Mouse (Mus musculus) cortical plate, adult 2 months (tissue): Measurements from ENCODE around the gene Izumo1r.

Source experiments
- CTCF ChIP-seq: fragments of 200-500 bp; IDR thresholded peaks from 2 replicates; pipeline ENCODE4 v1.5.1; 2011; ENCODE audit warnings: mild to moderate bottlenecking, control low read depth, low read length; ENCODE audit not compliant: insufficient read depth; ENCODE audit errors: extremely low read depth
- POLR2A ChIP-seq: fragments of 200-500 bp; IDR thresholded peaks from 2 replicates; pipeline ENCODE4 v1.6.1; 2011; ENCODE audit warnings: mild to moderate bottlenecking, low read length, control low read depth; ENCODE audit not compliant: insufficient read depth; ENCODE audit errors: extremely low read depth

GRCm38 (mm10) chr9:14934851-14935250 lies 31.1 kb upstream of the Izumo1r start:
- no peak for TF ChIP-seq CTCF
- no peak for TF ChIP-seq POLR2A
